Mouse (Mus musculus) kidney, postnatal 0 days (tissue): ENCODE results near the gene Olfr578. TPM values are rescaled to one million over a fixed set of nuclear protein-coding genes. Genes with fewer than 3 reads are reported as not detected.

Source experiments
- ATAC-seq: fragments of 200-750 bp; cut with Nextera tagmentation; replicated peaks from 2 replicates; pipeline ENCODE4 v1.8.0; 2017; ENCODE audit warnings: low read depth, moderate number of reproducible peaks, moderate TSS enrichment, moderate library complexity; ENCODE audit not compliant: low FRiP score
- DNase-seq: peaks from one replicate; pipeline ENCODE4 v3.0.0-alpha.2; 2016; ENCODE audit warnings: low spot score
- H3K27ac ChIP-seq: fragments of 300-500 bp; sonication (generic); 2 replicates; pipeline ENCODE4 v1.5.1; 2014; ENCODE audit warnings: mild to moderate bottlenecking
- H3K27me3 ChIP-seq: fragments of 300-500 bp; sonication (generic); 2 replicates; pipeline ENCODE4 v1.6.1; 2014; ENCODE audit warnings: low read length, mixed read lengths; ENCODE audit not compliant: insufficient read depth
- H3K36me3 ChIP-seq: fragments of 300-500 bp; sonication (generic); 2 replicates; pipeline ENCODE4 v1.6.1; 2014; ENCODE audit warnings: low read length, mixed read lengths; ENCODE audit not compliant: insufficient read depth
- H3K4me1 ChIP-seq: fragments of 300-500 bp; sonication (generic); replicated peaks from 2 replicates; pipeline ENCODE4 v1.6.1; 2014; ENCODE audit warnings: antibody characterized with exemption, low read length, mixed read lengths; ENCODE audit not compliant: insufficient read depth
- H3K4me2 ChIP-seq: fragments of 300-500 bp; sonication (generic); 2 replicates; pipeline ENCODE4 v1.6.1; 2014; ENCODE audit warnings: mild to moderate bottlenecking, low read length, moderate library complexity, mixed read lengths
- H3K4me3 ChIP-seq: fragments of 300-500 bp; sonication (generic); replicated peaks from 2 replicates; pipeline ENCODE4 v1.5.1; 2014; ENCODE audit warnings: low read depth, low read length
- H3K9ac ChIP-seq: fragments of 300-500 bp; sonication (generic); 2 replicates; pipeline ENCODE4 v1.6.1; 2014; ENCODE audit warnings: low read depth, low read length
- H3K9me3 ChIP-seq: fragments of 300-500 bp; sonication (generic); replicated peaks from 2 replicates; pipeline ENCODE4 v1.6.1; 2016; ENCODE audit warnings: low read length, inconsistent platforms, mixed read lengths
- CTCF ChIP-seq: IDR thresholded peaks from 2 replicates; pipeline ENCODE4 v1.5.1; 2016; ENCODE audit warnings: antibody characterized with exemption, low read depth, mild to moderate bottlenecking, moderate library complexity
- WGBS: fragments of 180-500 bp; shearing (Covaris S2); extraction: QIAGEN DNeasy Blood & Tissue Kit; methylation state at CpG from one replicate; pipeline ENCODE4 v1.1.7; 2014; 5-methylcytosine and 5-hydroxymethylcytosine counted together
- polyA plus RNA-seq: library from polyadenylated mRNA; unstranded; fragments of >200 nt; fragmentation: Nextera tagmentation; extraction: Ambion mirVana; gene quantifications from 2 replicates; pipeline ENCODE4 v1.2.1, GENCODE M21; 2015

Olfr578 gene
- polyA plus RNA-seq, result not detected in 2 replicates

GRCm38 (mm10) chr7:102989224-102989623 lies at the start of gene Olfr578:
Gene Olfr578, minus strand, starts transcription at chr7:102989324.
- DNase-seq (no peak), ATAC-seq (no peak)
- Histone ChIP-seq H3K36me3 (no peaks in the 10 kb centered on the region), H3K27ac (no peak within 1 kb of the TSS), H3K9me3 (no peaks in the 10 kb centered on the region), H3K9ac (no peak within 1 kb of the TSS), H3K4me2 (no peak within 1 kb of the TSS), H3K4me3 (no peak within 1 kb of the TSS), H3K27me3 (no peaks in the 10 kb centered on the region), H3K4me1 (no peaks in the 10 kb centered on the region)
- WGBS, result 61% methylated on average over 3 of the region's 3 CpGs
- no peak for TF ChIP-seq CTCF

- H3K27me3 ChIP-seq, result no peaks in the 10 kb centered on the region
- no peaks in the 10 kb centered on the region for H3K4me1 ChIP-seq
- TF ChIP-seq CTCF, result no peak
- ATAC-seq, result no peak
- no peak within 1 kb of the TSS for H3K27ac ChIP-seq
- H3K9ac ChIP-seq, result no peak within 1 kb of the TSS
- H3K9me3 ChIP-seq, result no peaks in the 10 kb centered on the region
- no peak for DNase-seq
- no peak within 1 kb of the TSS for H3K4me2 ChIP-seq
- H3K4me3 ChIP-seq, result no peak within 1 kb of the TSS
- no peaks in the 10 kb centered on the region for H3K36me3 ChIP-seq
Observed at GRCm38 (mm10) chr7:103037724-103038123, 48.6 kb upstream of the Olfr578 start, which contains the start of gene Olfr582. Gene Olfr582, plus strand, starts transcription at chr7:103038024.

DNA sequence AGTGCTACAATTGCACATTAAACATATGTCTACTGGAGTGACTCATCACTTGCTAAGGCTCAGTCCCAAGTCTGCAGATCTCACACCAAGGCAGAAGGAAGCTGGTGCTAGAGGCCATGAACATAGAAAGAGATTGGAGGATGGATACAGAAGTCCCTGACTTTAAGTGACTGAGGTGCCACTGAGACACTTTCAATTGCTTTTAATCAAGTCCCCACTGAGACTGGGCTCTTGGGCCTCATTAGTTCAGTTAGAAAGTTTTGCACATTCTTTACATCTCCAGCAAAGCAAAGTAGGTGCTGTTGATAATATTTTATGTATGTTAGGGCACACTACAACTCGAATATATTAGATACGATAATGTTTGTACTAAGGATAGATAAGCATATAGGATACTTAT lies 13.3 kb downstream of the Olfr578 start, which contains the start of gene Olfr577:
Gene Olfr577, minus strand, starts transcription at position 101 of the 400 bp plus-strand sequence.
- WGBS, result 84% methylated on average over 2 of the region's 2 CpGs
- no peak within 1 kb of the TSS for H3K27ac ChIP-seq
- H3K4me1 ChIP-seq, result no peaks in the 10 kb centered on the region

GRCm38 (mm10) chr7:102974399-102974798 lies 14.7 kb downstream of the Olfr578 start:
- H3K4me2 ChIP-seq, result no peak overlapping the region
- no peaks in the 10 kb centered on the region for H3K36me3 ChIP-seq
- H3K27ac ChIP-seq, result no peak overlapping the region
- ATAC-seq, result no peak
- H3K9me3 ChIP-seq, result no peaks in the 10 kb centered on the region
- WGBS, result 38% methylated on average over 1 of the region's 1 CpGs
- no peak overlapping the region for H3K9ac ChIP-seq
- no peaks in the 10 kb centered on the region for H3K4me1 ChIP-seq
- no peak for DNase-seq
- no peaks in the 10 kb centered on the region for H3K27me3 ChIP-seq
- H3K4me3 ChIP-seq, result no peak overlapping the region
- TF ChIP-seq CTCF, result no peak

More for the DNA sequence above, 13.3 kb downstream of the Olfr578 start, which contains the start of gene Olfr577:
- no peak for DNase-seq
- no peaks in the 10 kb centered on the region for H3K36me3 ChIP-seq
- TF ChIP-seq CTCF, result no peak
- H3K9me3 ChIP-seq, result no peaks in the 10 kb centered on the region
- H3K4me3 ChIP-seq, result no peak within 1 kb of the TSS
- H3K27me3 ChIP-seq, result no peaks in the 10 kb centered on the region
- H3K9ac ChIP-seq, result no peak within 1 kb of the TSS
- no peak within 1 kb of the TSS for H3K4me2 ChIP-seq
- no peak for ATAC-seq

- TF ChIP-seq CTCF, result no peak
- ATAC-seq (no peak), DNase-seq (no peak)
- Histone ChIP-seq H3K4me1 (no peaks in the 10 kb centered on the region), H3K27me3 (no peaks in the 10 kb centered on the region), H3K27ac (no peak within 1 kb of the TSS), H3K36me3 (no peaks in the 10 kb centered on the region), H3K9ac (no peak within 1 kb of the TSS), H3K4me3 (no peak within 1 kb of the TSS), H3K9me3 (no peaks in the 10 kb centered on the region), H3K4me2 (no peak within 1 kb of the TSS)
- 30% methylated on average over 2 of the region's 2 CpGs for WGBS
Observed at GRCm38 (mm10) chr7:102962360-102962759, 26.8 kb downstream of the Olfr578 start, which contains the start of gene Olfr576. Gene Olfr576, plus strand, starts transcription at chr7:102962660.

DNA sequence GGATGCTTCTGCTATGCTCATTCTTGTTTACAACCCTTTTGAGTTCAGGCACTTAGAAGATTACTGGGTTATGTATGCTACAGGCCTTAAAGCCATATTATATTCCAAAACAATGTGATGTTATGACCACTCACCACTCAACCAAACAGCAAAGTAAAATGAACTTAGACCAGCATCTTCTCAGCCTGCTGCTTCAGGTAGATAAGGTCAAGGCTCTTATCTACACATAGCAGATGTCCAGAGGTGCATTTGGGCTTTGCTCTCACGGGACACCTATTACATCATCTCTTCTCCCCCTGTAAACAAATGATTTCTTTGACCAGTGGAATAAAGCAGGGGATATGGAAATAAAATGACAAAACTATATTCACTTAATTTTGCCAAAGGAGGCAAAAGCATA lies 30.5 kb downstream of the Olfr578 start, which contains the start of gene Olfr575:
Gene Olfr575, minus strand, starts transcription at position 183 of the 400 bp plus-strand sequence.
- ATAC-seq (no peak), DNase-seq (no peak)
- Histone ChIP-seq H3K4me1 (no peaks in the 10 kb centered on the region), H3K36me3 (no peaks in the 10 kb centered on the region), H3K9me3 (no peaks in the 10 kb centered on the region), H3K27ac (no peak within 1 kb of the TSS), H3K4me2 (no peak within 1 kb of the TSS), H3K9ac (no peak within 1 kb of the TSS), H3K4me3 (no peak within 1 kb of the TSS), H3K27me3 (no peaks in the 10 kb centered on the region)
- TF ChIP-seq CTCF, result no peak
- 67% methylated on average over 1 of the region's 1 CpGs for WGBS

- 67% methylated on average over 3 of the region's 3 CpGs for WGBS
- DNase-seq (no peak), ATAC-seq (no peak)
- H3K4me2 ChIP-seq, result no peak overlapping the region
- no peaks in the 10 kb centered on the region for H3K36me3 ChIP-seq
- no peaks in the 10 kb centered on the region for H3K9me3 ChIP-seq
- no peak overlapping the region for H3K9ac ChIP-seq
- no peak overlapping the region for H3K27ac ChIP-seq
- no peaks in the 10 kb centered on the region for H3K4me1 ChIP-seq
- no peak overlapping the region for H3K4me3 ChIP-seq
- TF ChIP-seq CTCF, result no peak
- no peaks in the 10 kb centered on the region for H3K27me3 ChIP-seq
Observed at GRCm38 (mm10) chr7:102958137-102958536, 31.0 kb downstream of the Olfr578 start.
